Mouse (Mus musculus) liver, embryonic 14.5 days (tissue): ENCODE measurements around the gene Hoxb1.

Source experiments
- CTCF ChIP-seq: IDR thresholded peaks from 2 replicates; pipeline ENCODE4 v1.5.1; 2016; ENCODE audit warnings: antibody characterized with exemption, low read depth, control low read depth
- EP300 ChIP-seq: IDR thresholded peaks from 2 replicates; pipeline ENCODE4 v1.6.1; 2016; ENCODE audit warnings: antibody characterized with exemption, low read depth

GRCm38 (mm10) chr11:96333241-96334001 is 32.1 kb upstream of the Hoxb1 start:
- TF ChIP-seq CTCF = no peak
- TF ChIP-seq EP300 = no peak
